11 mouse cellular contexts compared by ENCODE assay signal in genomic region chr9:7545471-7545870, GRCm38 (mm10). TPM values are rescaled to one million over a fixed set of nuclear protein-coding genes. Genes with fewer than 3 reads are reported as not detected.
A peak's percentile ranks its signal among the peaks of the same experiment; 100 is the strongest.
DNase-seq lines count a peak whose midpoint lies in the region; ATAC-seq lines count a peak whose summit lies in the region.
"Had no signal": no experiment of that assay in that cellular context is flagged by ENCODE, and none has a peak within 500 bp of the region (broad histone marks: within the 10 kb centered on the region; RNA-seq: fewer than 3 reads in every experiment).

No protein-coding gene starts in this region.

- no peak overlapping the region for H3K4me2 ChIP-seq in neural tube, embryonic 15.5 days
- no peak overlapping the region for H3K4me2 ChIP-seq in heart, embryonic 11.5 days
- H3K4me2 ChIP-seq in kidney, embryonic 16.5 days (replicated peaks; ENCODE audit: low read depth, low read length), result no peak overlapping the region
- H3K4me2 ChIP-seq in stomach, embryonic 15.5 days, result no peak overlapping the region
- H3K4me2 ChIP-seq: neural tube, embryonic 12.5 days had no signal

- no peaks in the 10 kb centered on the region for H3K36me3 ChIP-seq in neural tube, embryonic 15.5 days
- no peaks in the 10 kb centered on the region for H3K36me3 ChIP-seq in heart, embryonic 11.5 days (ENCODE audit: control insufficient read depth, insufficient read depth, low read length)
- no peaks in the 10 kb centered on the region for H3K36me3 ChIP-seq in kidney, embryonic 16.5 days (ENCODE audit: insufficient read depth, low read length)
- H3K36me3 ChIP-seq in stomach, embryonic 15.5 days, result no peaks in the 10 kb centered on the region
- H3K36me3 ChIP-seq: neural tube, embryonic 12.5 days had no signal

- no peak overlapping the region for H3K9ac ChIP-seq in neural tube, embryonic 15.5 days (replicated peaks)
- H3K9ac ChIP-seq in heart, embryonic 11.5 days (ENCODE audit: low read depth, low read length), result no peak overlapping the region
- no peak overlapping the region for H3K9ac ChIP-seq in kidney, embryonic 16.5 days (replicated peaks; ENCODE audit: low read length)
- no peak overlapping the region for H3K9ac ChIP-seq in stomach, embryonic 15.5 days
- H3K9ac ChIP-seq: neural tube, embryonic 12.5 days had no signal

- H3K4me3 ChIP-seq in neural tube, embryonic 15.5 days (replicated peaks), result no peak overlapping the region
- no peak overlapping the region for H3K4me3 ChIP-seq in heart, embryonic 11.5 days (ENCODE audit: low read depth, low read length)
- no peak overlapping the region for H3K4me3 ChIP-seq in kidney, embryonic 16.5 days (ENCODE audit: low read length)
- no peak overlapping the region for H3K4me3 ChIP-seq in stomach, embryonic 15.5 days (replicated peaks)
- H3K4me3 ChIP-seq: neural tube, embryonic 12.5 days had no signal

- ATAC-seq in neural tube, embryonic 15.5 days (ENCODE audit: low FRiP score), result no peak
- peak; percentile 52; the same call in 1 of the 2 replicates for ATAC-seq in heart, embryonic 11.5 days (replicated peaks; ENCODE audit: insufficient number of reproducible peaks, low FRiP score, low TSS enrichment)
- ATAC-seq in kidney, embryonic 16.5 days (ENCODE audit: low FRiP score, low TSS enrichment), result peak; percentile 96
- ATAC-seq in stomach, embryonic 15.5 days (ENCODE audit: insufficient read depth, low FRiP score, low read depth), result peak; percentile 82; the same call in 1 of the 2 replicates

- H3K27me3 ChIP-seq in neural tube, embryonic 15.5 days (replicated peaks), result no peaks in the 10 kb centered on the region
- no peaks in the 10 kb centered on the region for H3K27me3 ChIP-seq in heart, embryonic 11.5 days (ENCODE audit: control insufficient read depth, insufficient read depth, low read length)
- no peaks in the 10 kb centered on the region for H3K27me3 ChIP-seq in kidney, embryonic 16.5 days (ENCODE audit: insufficient read depth, low read length)
- no peaks in the 10 kb centered on the region for H3K27me3 ChIP-seq in stomach, embryonic 15.5 days (replicated peaks)
- H3K27me3 ChIP-seq: neural tube, embryonic 12.5 days had no signal

- H3K27ac ChIP-seq in neural tube, embryonic 15.5 days (replicated peaks), result no peak overlapping the region
- no peak overlapping the region for H3K27ac ChIP-seq in heart, embryonic 11.5 days (ENCODE audit: low read depth, low read length)
- H3K27ac ChIP-seq in kidney, embryonic 16.5 days (ENCODE audit: low read length), result no peak overlapping the region
- H3K27ac ChIP-seq in stomach, embryonic 15.5 days, result peak overlapping the region; percentile 31; the same call in 1 of the 2 replicates
- H3K27ac ChIP-seq: neural tube, embryonic 12.5 days had no signal

- 74% methylated on average over 1 of the region's 1 CpGs for WGBS in neural tube, embryonic 15.5 days
- WGBS in heart, embryonic 11.5 days (ENCODE audit: insufficient replicate concordance), result 35% methylated on average over 1 of the region's 1 CpGs
- WGBS in kidney, embryonic 16.5 days, result 29% methylated on average over 1 of the region's 1 CpGs
- WGBS in stomach, embryonic 15.5 days, result 18% methylated on average over 1 of the region's 1 CpGs

- H3K9me3 ChIP-seq in neural tube, embryonic 15.5 days (replicated peaks), result no peaks in the 10 kb centered on the region
- H3K9me3 ChIP-seq in heart, embryonic 11.5 days (replicated peaks; ENCODE audit: control insufficient read depth, low read length), result no peaks in the 10 kb centered on the region
- no peaks in the 10 kb centered on the region for H3K9me3 ChIP-seq in kidney, embryonic 16.5 days (ENCODE audit: low read length)
- H3K9me3 ChIP-seq in stomach, embryonic 15.5 days, result no peaks in the 10 kb centered on the region
- H3K9me3 ChIP-seq: neural tube, embryonic 12.5 days had no signal

- no peaks in the 10 kb centered on the region for H3K4me1 ChIP-seq in neural tube, embryonic 15.5 days
- no peaks in the 10 kb centered on the region for H3K4me1 ChIP-seq in heart, embryonic 11.5 days (ENCODE audit: control insufficient read depth, insufficient read depth, low read length)
- no peaks in the 10 kb centered on the region for H3K4me1 ChIP-seq in kidney, embryonic 16.5 days (ENCODE audit: insufficient read depth, low read length)
- H3K4me1 ChIP-seq in stomach, embryonic 15.5 days, result peaks cover 5% of the 10 kb centered on the region; the same call in 1 of the 2 replicates
- H3K4me1 ChIP-seq: neural tube, embryonic 12.5 days had no signal

- DNase-seq in neural tube, embryonic 10.5 days (ENCODE audit: extremely low spot score, low spot score), result peak; percentile 23
- no peak for DNase-seq in thymus, postnatal 25 days
- DNase-seq in adrenal gland, adult 18-20 months (ENCODE audit: low spot score in 2 of 2), result no peak
- DNase-seq: cerebellum, postnatal 10 days; gastrocnemius, postnatal 36 days; liver had no signal

RNA-seq across cellular contexts. Expression of gene Mmp8, which starts 12.8 kb away (rescaled TPM):
- polyA plus RNA-seq in neural tube, embryonic 15.5 days (2015; fragmentation: Nextera tagmentation; extraction: Ambion mirVana), result 0.12 and 0.33 TPM in 2 replicates
- polyA plus RNA-seq in heart, embryonic 11.5 days (2014; fragmentation: Nextera tagmentation; extraction: Ambion mirVana), result not detected in 2 replicates
- 0.35 and 0.89 TPM in 2 replicates for polyA plus RNA-seq in kidney, embryonic 16.5 days (2015; fragmentation: Nextera tagmentation; extraction: Ambion mirVana)
- polyA plus RNA-seq in stomach, embryonic 15.5 days (2015; fragmentation: Nextera tagmentation; extraction: Ambion mirVana), result 8.3 and 11.7 TPM in 2 replicates
- total RNA-seq in adrenal gland, adult 18-20 months (2021), result under 1 TPM in 1 of 2 experiments, not detected in 1; 0.23 TPM
- total RNA-seq: gastrocnemius, postnatal 36 days had no signal

RNA-seq across cellular contexts. Expression of gene Mmp27, which starts 25.7 kb away (rescaled TPM):
- not detected in 2 replicates for polyA plus RNA-seq in neural tube, embryonic 15.5 days (2015; fragmentation: Nextera tagmentation; extraction: Ambion mirVana)
- polyA plus RNA-seq in heart, embryonic 11.5 days (2014; fragmentation: Nextera tagmentation; extraction: Ambion mirVana), result not detected in 2 replicates
- polyA plus RNA-seq in kidney, embryonic 16.5 days (2015; fragmentation: Nextera tagmentation; extraction: Ambion mirVana), result not detected in 2 replicates
- 0.06 TPM in 1 of 2 replicates, not detected in the other for polyA plus RNA-seq in stomach, embryonic 15.5 days (2015; fragmentation: Nextera tagmentation; extraction: Ambion mirVana)
- total RNA-seq in adrenal gland, adult 18-20 months (2021), result 1 to 10 TPM in 1 of 2 experiments, under 1 TPM in 1; 0.61 to 8.8 TPM
- polyA plus RNA-seq: neural tube, embryonic 12.5 days had no signal

RNA-seq across cellular contexts. Expression of gene Mmp10, which starts 43.3 kb away (rescaled TPM):
- not detected in 2 replicates for polyA plus RNA-seq in neural tube, embryonic 15.5 days (2015; fragmentation: Nextera tagmentation; extraction: Ambion mirVana)
- polyA plus RNA-seq in heart, embryonic 11.5 days (2014; fragmentation: Nextera tagmentation; extraction: Ambion mirVana), result not detected in 2 replicates
- 0.09 TPM in 1 of 2 replicates, not detected in the other for polyA plus RNA-seq in kidney, embryonic 16.5 days (2015; fragmentation: Nextera tagmentation; extraction: Ambion mirVana)
- 0.08 TPM in 1 of 2 replicates, not detected in the other for polyA plus RNA-seq in stomach, embryonic 15.5 days (2015; fragmentation: Nextera tagmentation; extraction: Ambion mirVana)
- not detected for total RNA-seq in adrenal gland, adult 18-20 months (2021)
- total RNA-seq: gastrocnemius, postnatal 36 days had no signal
- polyA plus RNA-seq: neural tube, embryonic 12.5 days had no signal
